Mouse (Mus musculus) ES-E14 (cell line): Measurements from ENCODE around the gene Usp21.

ENCODE experiments used
- MAFK ChIP-seq: IDR thresholded peaks from 2 replicates; pipeline ENCODE4 v1.6.1; 2014; ENCODE audit warnings: mild to moderate bottlenecking, low read depth, low read length, inconsistent platforms; ENCODE audit not compliant: insufficient read depth
- ZC3H11A ChIP-seq: IDR thresholded peaks from 2 replicates; pipeline ENCODE4 v1.6.1; 2012; ENCODE audit warnings: low read depth, mild to moderate bottlenecking, inconsistent platforms, low read length, borderline replicate concordance

DNA sequence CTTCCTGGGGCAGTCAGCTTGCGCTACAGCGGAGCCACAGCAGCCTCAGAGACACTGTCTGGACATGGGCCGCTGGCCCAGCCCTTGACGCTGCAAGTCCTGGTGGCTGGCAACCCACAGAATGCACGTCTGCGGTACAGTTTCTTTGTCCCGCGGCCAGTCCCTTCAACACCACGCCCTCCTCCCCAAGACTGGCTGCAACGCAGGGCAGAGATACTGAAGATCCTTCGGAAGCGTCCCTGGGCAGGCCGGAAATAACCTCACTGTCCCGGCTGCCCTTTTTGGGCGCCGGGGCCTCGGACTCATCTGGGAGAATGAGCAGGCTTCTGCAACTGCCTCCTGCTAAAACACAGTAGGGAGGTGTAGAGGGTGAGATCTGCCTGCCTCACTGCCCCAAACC is 28.9 kb downstream of the Usp21 start:
- TF ChIP-seq MAFK (no peak), ZC3H11A (no peak)
